Mouse (Mus musculus) lung, embryonic 14.5 days (tissue): Measurements from ENCODE around the gene Xcr1. TPM values are rescaled to one million over a fixed set of nuclear protein-coding genes. Genes with fewer than 3 reads are reported as not detected.

Experiments used
- ATAC-seq: fragments of 200-750 bp; cut with Nextera tagmentation; 2 replicates; pipeline ENCODE4 v1.8.0; 2017; ENCODE audit warnings: mild to moderate bottlenecking, moderate TSS enrichment, moderate library complexity; ENCODE audit not compliant: insufficient read depth
- DNase-seq: peaks from one replicate; pipeline ENCODE4 v3.0.0-alpha.2; 2015
- H3K27ac ChIP-seq: fragments of 300-500 bp; sonication (generic); 2 replicates; pipeline ENCODE4 v1.5.1; 2014; ENCODE audit warnings: low read depth, mild to moderate bottlenecking, moderate library complexity
- H3K27me3 ChIP-seq: fragments of 300-500 bp; sonication (generic); 2 replicates; pipeline ENCODE4 v1.6.1; 2014; ENCODE audit warnings: low read length, control low read depth; ENCODE audit not compliant: insufficient read depth
- H3K36me3 ChIP-seq: fragments of 300-500 bp; sonication (generic); 2 replicates; pipeline ENCODE4 v1.6.1; 2014; ENCODE audit warnings: control low read depth; ENCODE audit not compliant: insufficient read depth
- H3K4me1 ChIP-seq: fragments of 300-500 bp; sonication (generic); 2 replicates; pipeline ENCODE4 v1.6.1; 2014; ENCODE audit warnings: antibody characterized with exemption, control low read depth; ENCODE audit not compliant: insufficient read depth
- H3K4me2 ChIP-seq: fragments of 300-500 bp; sonication (generic); 2 replicates; pipeline ENCODE4 v1.6.1; 2014; ENCODE audit warnings: mild to moderate bottlenecking
- H3K4me3 ChIP-seq: fragments of 300-500 bp; sonication (generic); 2 replicates; pipeline ENCODE4 v1.5.1; 2014; ENCODE audit warnings: low read depth, low read length
- H3K9ac ChIP-seq: fragments of 300-500 bp; sonication (generic); 2 replicates; pipeline ENCODE4 v1.6.1; 2014
- H3K9me3 ChIP-seq: fragments of 300-500 bp; sonication (generic); 2 replicates; pipeline ENCODE4 v1.6.1; 2016; ENCODE audit warnings: low read depth, low read length, control low read depth
- CTCF ChIP-seq: IDR thresholded peaks from 2 replicates; pipeline ENCODE4 v1.5.1; 2016; ENCODE audit warnings: antibody characterized with exemption, low read depth
- WGBS: fragments of 180-500 bp; shearing (Covaris S2); extraction: QIAGEN DNeasy Blood & Tissue Kit; methylation state at CpG from one replicate; pipeline ENCODE4 v1.1.7; 2014; 5-methylcytosine and 5-hydroxymethylcytosine counted together
- polyA plus RNA-seq: library from polyadenylated mRNA; unstranded; fragments of >200 nt; fragmentation: Nextera tagmentation; extraction: Ambion mirVana; gene quantifications from 2 replicates; pipeline ENCODE4 v1.2.1, GENCODE M21; 2014

Xcr1 gene
- polyA plus RNA-seq, 1 experiment from 2014 or later: not detected

DNA sequence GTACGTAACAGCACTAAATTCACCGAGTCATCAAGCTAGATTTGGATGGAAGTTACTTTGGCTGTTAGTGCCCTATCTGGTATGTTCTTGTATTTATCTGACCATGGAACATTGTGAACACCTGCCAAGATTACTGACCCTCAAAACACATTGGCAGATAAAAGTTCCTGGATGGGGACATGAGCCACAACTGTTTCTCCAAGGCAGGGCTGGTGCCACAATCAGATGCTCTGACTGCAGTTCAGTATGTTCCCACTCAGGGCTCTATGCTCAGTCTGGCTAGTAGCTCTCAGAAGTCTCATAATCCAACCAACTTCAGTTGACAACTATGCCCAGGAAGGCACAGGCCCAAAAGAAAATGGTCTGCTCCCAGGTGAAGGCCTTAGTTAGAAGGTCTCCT is 59.4 kb downstream of the Xcr1 start:
- DNase-seq (no peak), ATAC-seq (no peak)
- 91% methylated on average over 2 of the region's 2 CpGs for WGBS
- Histone ChIP-seq H3K9ac (no peak overlapping the region), H3K4me3 (no peak overlapping the region), H3K9me3 (no peaks in the 10 kb centered on the region), H3K4me1 (no peaks in the 10 kb centered on the region), H3K27ac (no peak overlapping the region), H3K27me3 (no peaks in the 10 kb centered on the region), H3K36me3 (peaks cover 9% of the 10 kb centered on the region; the same call in 1 of the 2 replicates), H3K4me2 (no peak overlapping the region)
- TF ChIP-seq CTCF: no peak

Other genes with a start within 250 kb of the Xcr1 start
- gene Slc6a20b, start 229.5 kb downstream of the Xcr1 start, polyA plus RNA-seq: 0.14 and 0.27 TPM in 2 replicates
- 0.09 TPM in 2 replicates for gene Ccr9, start 183.6 kb downstream of the Xcr1 start, polyA plus RNA-seq
- gene Slc6a20a, start 183.1 kb downstream of the Xcr1 start, polyA plus RNA-seq: 0.13 and 0.14 TPM in 2 replicates
- gene Lztfl1, start 144.3 kb downstream of the Xcr1 start, polyA plus RNA-seq: 44.9 and 45.4 TPM in 2 replicates
- 0.25 and 0.28 TPM in 2 replicates for gene Cxcr6, start 55.6 kb downstream of the Xcr1 start, polyA plus RNA-seq
- gene Fyco1, start 10.1 kb downstream of the Xcr1 start, polyA plus RNA-seq: 12.6 and 12.9 TPM in 2 replicates
- gene Ccr1, start 106.7 kb upstream of the Xcr1 start, polyA plus RNA-seq: 4.0 TPM in 2 replicates
- not detected in 2 replicates for gene Ccr1l1, start 116.4 kb upstream of the Xcr1 start, polyA plus RNA-seq
- not detected in 2 replicates for gene Ccr3, start 159.9 kb upstream of the Xcr1 start, polyA plus RNA-seq
- 6.6 and 7.2 TPM in 2 replicates for gene Ccr2, start 239.9 kb upstream of the Xcr1 start, polyA plus RNA-seq